Mouse (Mus musculus) liver, adult 2 months (tissue): ENCODE measurements around the gene 1190007I07Rik.

Source experiments
- CTCF ChIP-seq: fragments of 200-500 bp; IDR thresholded peaks from 2 replicates; pipeline ENCODE4 v1.5.1; 2011; ENCODE audit warnings: low read depth, low read length, control low read depth
- POLR2A ChIP-seq: fragments of 200-500 bp; IDR thresholded peaks from 2 replicates; pipeline ENCODE4 v1.6.1; 2011; ENCODE audit warnings: low read length, control low read depth; ENCODE audit not compliant: insufficient read depth; ENCODE audit errors: extremely low read depth

DNA sequence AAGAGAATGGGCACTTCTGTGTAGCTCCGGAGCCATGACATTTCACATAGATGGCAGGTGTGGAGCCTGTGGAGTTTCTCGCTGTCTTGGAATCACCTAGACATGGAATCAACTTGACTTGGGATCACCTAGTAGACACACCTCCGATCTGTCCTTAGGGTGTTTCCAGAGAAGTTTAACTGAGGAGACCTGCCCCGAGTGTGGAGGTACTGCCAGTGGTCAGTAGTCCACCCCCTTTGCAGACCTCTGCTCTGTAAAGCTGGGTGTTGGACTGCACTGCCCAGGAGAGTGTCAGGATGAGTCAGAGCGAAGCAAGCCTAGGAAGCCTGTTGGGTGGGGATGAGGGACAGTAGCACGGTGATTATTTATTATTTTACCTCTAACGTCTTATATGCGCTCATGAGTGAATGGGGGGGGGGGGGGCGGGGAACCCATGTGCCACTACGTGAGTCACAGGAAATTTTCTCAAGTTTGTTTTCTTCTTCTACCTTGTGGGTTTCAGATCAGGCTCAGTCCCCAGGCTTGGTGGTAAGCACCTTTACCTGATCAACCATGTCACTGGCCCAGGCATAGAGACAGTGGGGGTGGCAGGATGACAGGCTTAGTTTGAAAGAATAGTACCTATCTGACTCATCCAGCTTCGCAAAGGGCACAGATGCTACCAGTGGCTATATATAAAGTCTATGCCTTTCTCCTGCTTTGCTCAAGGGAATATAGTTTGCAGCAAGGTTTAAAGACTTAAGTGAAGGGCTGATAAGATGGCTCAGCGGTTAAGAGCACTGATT lies 9.7 kb upstream of the 1190007I07Rik start:
- TF ChIP-seq CTCF: no peak
- TF ChIP-seq POLR2A: no peak
